Mouse (Mus musculus): ENCODE results near the gene Ect2.

Gene Ect2

DNA sequence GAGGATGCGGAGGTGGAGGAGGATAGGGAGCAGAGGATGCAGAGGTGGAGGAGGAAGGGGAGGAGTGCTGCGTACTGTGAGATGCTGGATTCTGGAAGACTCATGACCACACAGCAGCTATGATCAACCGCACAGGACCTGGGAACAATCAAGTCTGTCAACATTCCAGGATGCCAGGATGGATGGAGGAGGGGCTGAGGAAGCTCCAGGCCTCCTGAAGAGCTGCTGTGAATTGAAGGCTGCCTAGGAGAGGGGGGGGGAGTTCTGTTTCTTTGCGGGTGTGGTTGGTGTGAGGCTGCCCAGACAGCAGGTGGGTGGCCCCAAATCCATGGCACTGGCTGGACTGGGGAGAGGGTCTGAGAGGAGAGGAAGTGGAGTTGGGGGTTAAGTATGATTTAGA, 5.2 kb upstream of the Ect2 start:
- no peak for DNase-seq (ENCODE audit: low read depth, low spot score)

GRCm38 (mm10) chr3:27156594-27156949, 2.9 kb upstream of the Ect2 start:
- DNase-seq (ENCODE audit: low read depth, low spot score): no peak

DNA sequence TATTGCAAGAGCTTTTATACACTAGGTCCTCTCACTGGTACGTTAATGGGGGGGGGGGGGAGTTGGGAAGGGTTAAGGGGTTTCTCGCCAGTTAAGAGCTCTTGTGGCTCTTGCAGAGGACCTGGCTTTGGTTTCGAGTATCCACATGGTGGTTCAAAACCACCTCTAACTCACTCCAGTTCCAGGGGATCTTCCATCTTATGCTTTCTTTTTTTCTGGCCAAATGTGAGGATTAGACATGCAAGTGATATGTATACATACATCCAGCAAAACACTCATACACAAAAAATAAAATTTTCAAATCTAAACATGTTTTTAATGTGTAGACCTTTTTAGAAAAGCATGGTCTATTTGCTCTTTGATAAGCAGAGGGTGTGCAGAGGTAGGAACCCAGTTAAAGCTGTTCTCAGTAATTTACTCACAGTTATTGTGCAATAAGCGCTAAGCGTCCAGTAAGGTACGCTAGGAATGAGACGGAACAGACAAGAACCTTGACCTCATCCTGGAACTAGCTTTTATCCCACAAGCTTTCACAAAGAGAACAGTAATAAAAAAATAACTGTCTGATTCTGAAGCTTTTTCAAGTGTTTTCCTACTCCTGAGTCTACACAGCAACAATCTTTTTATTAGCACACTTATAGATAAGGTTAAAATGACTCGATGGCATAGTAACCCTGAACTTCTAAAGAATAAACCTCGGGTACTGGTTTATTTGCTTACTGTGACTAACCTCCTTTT, 2.3 kb upstream of the Ect2 start:
- DNase-seq (ENCODE audit: low read depth, low spot score): no peak

DNA sequence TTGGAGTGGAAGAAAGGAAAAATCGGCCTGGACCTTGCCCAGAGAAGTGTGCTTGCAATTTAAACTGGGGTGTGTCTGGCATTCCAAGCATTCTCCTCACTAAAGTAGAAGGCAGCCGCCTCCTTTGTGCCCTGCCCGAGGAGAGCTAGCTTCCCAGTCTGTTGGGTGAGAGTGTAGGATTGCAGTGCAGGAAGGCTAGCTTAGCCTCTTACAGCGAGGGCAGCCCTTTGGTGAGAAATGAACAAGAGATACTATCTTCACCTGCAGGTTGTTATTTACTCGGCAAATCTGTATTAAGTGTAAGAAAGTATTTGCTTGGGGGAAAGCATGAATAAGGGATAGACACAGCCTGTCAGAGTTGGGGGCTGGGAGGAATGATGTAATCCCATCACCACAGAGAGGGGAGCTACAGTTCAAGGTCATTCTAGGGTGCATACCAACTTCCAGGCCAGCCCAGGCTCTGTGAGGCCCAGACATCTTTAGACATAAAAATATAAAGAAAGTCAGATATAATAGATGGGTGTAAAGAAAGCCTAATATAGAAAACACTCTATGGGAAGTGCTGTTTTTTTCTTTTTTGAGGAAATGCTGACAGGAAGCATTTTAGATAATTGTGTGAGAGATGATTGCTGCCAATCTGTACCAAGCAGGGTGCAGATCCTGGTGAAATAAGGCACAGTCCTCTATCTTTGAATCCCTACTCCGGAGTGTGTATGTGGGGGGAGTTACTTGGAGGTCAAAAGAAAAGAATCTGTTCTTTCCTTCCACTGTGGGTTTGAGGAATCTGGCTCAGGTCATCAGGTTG, 1.6 kb upstream of the Ect2 start:
- DNase-seq (ENCODE audit: low read depth, low spot score): no peak

- no peak for DNase-seq (ENCODE audit: low read depth, low spot score)
These were observed 602 bp upstream of the Ect2 start for GRCm38 (mm10) chr3:27154280-27154679.

GRCm38 (mm10) chr3:27153191-27153671, 447 bp downstream of the Ect2 start:
- no peak for DNase-seq (ENCODE audit: low read depth, low spot score)

GRCm38 (mm10) chr3:27145733-27146132, 7.9 kb downstream of the Ect2 start:
- DNase-seq (ENCODE audit: low read depth, low spot score): no peak

- no peak for DNase-seq (ENCODE audit: low read depth, low spot score)
These were observed 10.1 kb downstream of the Ect2 start for GRCm38 (mm10) chr3:27143570-27143969.

DNA sequence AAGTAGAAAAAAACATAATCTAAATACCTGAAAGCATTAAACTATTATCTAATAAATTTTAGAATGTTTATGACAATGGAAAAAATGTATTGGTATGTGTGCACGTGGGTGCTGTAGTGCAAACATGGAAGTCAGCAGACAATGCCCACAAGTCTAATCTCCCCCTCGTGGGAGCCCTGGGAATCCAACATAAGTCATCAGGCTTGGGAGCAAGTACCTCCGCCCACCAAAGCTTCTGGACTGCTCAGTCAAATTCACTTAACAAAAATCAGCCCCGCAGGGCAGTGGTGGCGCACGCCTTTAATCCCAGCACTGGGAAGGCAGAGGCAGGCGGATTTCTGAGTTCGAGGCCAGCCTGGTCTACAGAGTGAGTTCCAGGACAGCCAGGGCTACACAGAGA, 13.6 kb downstream of the Ect2 start:
- DNase-seq (ENCODE audit: low read depth, low spot score): no peak

GRCm38 (mm10) chr3:27121864-27122450, 31.7 kb downstream of the Ect2 start:
- no peak for DNase-seq (ENCODE audit: low read depth, low spot score)

DNA sequence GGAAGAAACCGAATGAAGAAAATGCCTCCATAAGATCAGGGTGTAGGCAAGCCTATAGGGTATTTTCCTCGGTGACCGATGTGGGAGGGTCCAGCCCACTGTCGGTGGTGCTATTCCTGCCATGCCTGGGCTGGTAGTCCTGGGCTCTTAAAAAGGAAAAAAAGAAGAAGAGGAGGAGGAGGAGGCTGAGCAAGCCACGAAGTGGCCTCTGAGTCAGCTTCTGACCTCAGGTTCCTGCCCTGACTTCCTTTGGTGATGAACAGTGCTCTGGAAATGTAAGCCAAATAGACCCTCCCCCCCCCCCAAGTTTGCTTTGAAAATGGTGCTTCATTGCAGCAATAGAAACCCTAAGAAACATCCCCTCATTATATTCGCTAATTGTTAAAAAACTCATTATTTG, 32.7 kb downstream of the Ect2 start:
- no peak for DNase-seq (ENCODE audit: low read depth, low spot score)

DNA sequence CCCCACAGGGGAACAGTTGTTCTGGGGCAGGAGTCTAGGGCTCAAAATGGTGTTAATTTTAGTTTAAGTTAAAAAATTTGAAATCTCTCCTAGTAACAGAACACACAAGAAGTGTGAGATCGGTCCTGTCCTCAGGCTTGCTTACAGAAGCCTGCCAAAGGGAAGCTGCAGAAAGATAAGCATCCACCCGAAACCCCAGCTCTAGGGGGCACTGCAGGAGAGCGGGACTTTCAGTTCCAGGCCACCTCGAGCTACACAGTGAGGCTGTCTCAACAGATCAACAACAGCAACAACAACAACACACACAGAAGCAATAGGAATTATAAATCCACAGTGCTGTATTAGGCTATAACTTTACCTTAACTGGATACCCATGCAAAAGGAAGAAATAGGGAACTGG, 35.5 kb downstream of the Ect2 start:
- DNase-seq (ENCODE audit: low read depth, low spot score): no peak

- DNase-seq (ENCODE audit: low read depth, low spot score): no peak
These were observed 42.8 kb downstream of the Ect2 start for GRCm38 (mm10) chr3:27110860-27111259.

GRCm38 (mm10) chr3:27109109-27109508, 44.6 kb downstream of the Ect2 start:
- DNase-seq (ENCODE audit: low read depth, low spot score): no peak

DNA sequence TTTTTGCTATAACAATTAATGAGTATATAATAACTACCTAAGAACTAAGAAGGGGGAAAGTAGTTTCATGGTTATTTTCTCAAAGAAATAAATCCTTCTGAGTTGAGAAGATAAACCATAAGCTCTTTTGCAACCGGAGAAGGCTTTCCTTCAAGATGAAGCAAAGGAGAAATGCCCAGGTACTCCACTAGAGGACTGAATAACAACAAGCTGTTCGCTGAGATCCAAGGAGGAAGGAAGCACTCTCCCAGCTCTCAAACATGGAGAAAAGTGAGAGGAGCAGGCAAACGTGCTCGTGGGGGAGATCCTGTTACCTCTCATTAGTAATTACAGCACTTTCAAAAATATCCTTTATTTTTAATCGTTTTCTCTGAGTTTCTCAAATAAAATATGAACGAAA, 46.5 kb downstream of the Ect2 start:
- no peak for DNase-seq (ENCODE audit: low read depth, low spot score)

DNA sequence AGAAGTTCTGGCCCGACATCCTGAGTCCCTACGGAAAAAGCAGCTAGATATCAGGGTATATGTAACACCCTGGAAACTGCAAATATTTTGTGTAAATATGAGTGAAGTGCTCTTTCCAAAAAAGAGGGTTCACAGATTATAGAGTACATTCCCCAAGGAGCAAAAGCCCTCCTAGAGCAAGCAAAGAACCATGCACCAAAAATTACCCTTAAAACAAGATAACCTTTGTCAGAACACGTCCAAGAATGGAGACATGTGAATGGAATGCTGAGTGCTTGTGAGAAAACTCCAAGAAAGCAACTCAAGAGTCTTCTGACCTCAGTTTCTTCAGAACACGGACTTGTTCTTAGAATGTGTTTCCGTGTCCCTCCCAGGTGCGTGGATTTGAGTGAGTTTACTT, 50.7 kb downstream of the Ect2 start:
- no peak for DNase-seq (ENCODE audit: low read depth, low spot score)

DNA sequence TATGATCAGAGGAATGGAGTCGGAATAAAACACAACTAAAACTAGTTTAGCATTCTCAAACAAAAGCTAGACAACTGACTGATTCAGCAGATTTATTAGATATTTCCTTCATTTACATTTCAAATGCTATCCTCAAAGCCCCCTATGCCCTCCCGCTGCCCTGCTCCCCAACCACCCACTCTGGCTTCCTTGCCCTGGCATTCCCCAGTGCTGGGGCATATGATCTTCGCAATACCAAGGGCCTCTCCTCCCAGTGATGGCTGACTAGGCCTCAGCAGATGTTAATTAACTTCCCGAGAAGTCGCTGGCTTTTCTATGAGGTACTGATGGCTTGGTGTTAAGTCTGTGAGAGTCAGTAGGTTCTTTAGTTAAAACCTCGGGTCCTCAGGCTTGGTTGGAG, 55.0 kb downstream of the Ect2 start:
- no peak for DNase-seq (ENCODE audit: low read depth, low spot score)

DNA sequence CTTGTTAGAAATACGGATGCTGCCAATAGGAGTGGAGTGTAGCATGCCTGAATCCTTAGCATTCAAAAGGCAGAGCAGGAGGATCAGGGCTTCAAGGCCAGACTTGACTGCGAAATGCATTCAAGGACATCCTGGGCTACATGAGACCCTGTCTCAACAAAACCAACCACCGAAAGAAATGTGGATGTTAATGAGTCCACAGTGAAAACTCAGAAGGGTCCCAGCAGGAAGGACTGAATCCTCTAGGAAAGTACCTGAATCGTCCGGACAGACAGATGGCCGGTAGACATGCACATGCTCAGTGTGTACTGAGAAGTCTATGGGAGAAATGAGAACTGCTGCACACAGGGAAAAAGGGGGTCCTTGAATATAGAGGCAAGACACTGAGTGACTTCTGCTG, 67.5 kb downstream of the Ect2 start:
- DNase-seq (ENCODE audit: low read depth, low spot score): no peak

DNA sequence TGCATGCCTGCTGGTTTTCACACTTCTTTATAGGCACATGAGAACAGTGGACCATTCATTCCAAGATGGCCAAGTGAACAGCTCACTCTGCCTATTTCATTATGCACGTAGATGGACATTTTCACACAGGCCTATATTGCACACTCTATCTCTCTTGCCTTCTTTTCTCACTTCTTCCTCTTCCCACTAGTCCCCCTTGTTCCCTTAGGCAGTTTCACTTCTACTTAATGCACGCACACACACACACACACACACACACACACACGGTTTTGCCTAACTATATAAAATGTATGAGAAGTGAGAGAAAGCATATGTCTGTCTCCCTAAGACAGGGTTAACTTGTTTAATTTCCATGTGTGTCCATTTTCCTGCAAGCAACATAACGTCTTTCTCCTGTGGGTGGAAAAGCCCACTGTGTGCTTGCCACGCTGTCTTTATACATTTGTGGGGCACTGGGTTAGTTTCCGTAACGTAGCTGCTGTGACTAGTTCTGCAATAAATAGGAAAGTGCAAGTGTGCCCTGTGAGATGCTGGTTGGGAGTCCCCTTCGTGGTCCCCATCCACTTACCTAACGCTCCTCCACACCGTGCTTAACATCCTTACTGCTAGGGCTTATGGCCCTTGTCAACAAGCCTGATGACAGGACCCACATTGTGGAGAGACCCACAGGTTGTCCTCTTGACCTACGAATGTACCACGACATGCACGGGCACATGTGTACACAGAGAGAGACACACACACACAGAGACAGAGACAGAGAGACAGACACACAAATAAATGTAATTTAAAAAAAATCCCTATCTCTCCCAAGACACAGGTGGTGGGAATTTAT, 72.2 kb downstream of the Ect2 start:
- DNase-seq (ENCODE audit: low read depth, low spot score): no peak

- no peak for DNase-seq (ENCODE audit: low read depth, low spot score)
These were observed 73.5 kb downstream of the Ect2 start for GRCm38 (mm10) chr3:27080061-27080770.

- DNase-seq (ENCODE audit: low read depth, low spot score): no peak
These were observed 79.8 kb downstream of the Ect2 start for GRCm38 (mm10) chr3:27073884-27074283.

All from embryo, embryonic 11.5 days (tissue).